Mouse (Mus musculus): ENCODE results near the gene Zdhhc8. TPM values are rescaled to one million over a fixed set of nuclear protein-coding genes. Genes with fewer than 3 reads are reported as not detected.

The Zdhhc8 gene
- polyA plus RNA-seq, 1 experiment from 2014 or later: 6.8 TPM

GRCm38 (mm10) chr16:18247521-18248399 lies 12.8 kb upstream of the Zdhhc8 start:
- peak overlapping the region; percentile 77 for H3K4me2 ChIP-seq (replicated peaks; ENCODE audit: low read depth)
- under 1% methylated on average over 33 of the region's 33 CpGs for WGBS
- H3K9me3 ChIP-seq (ENCODE audit: control insufficient read depth, low read length): no peaks in the 10 kb centered on the region
- H3K27me3 ChIP-seq (ENCODE audit: control insufficient read depth, insufficient read depth, low read length): no peaks in the 10 kb centered on the region
- DNase-seq (ENCODE audit: low spot score): peak; percentile 53
- H3K4me3 ChIP-seq (ENCODE audit: low read depth, low read length): peak overlapping the region; percentile 93
- H3K9ac ChIP-seq (ENCODE audit: low read length): peak overlapping the region; percentile 83
- peaks cover 11% of the 10 kb centered on the region for H3K36me3 ChIP-seq (ENCODE audit: control insufficient read depth, insufficient read depth, low read length)
- H3K4me1 ChIP-seq (replicated peaks; ENCODE audit: control insufficient read depth, insufficient read depth): 0 out of 2 replicates have a peak, but pooled peaks cover 5% of the 10 kb centered on the region
- peak overlapping the region; percentile 84 for H3K27ac ChIP-seq (replicated peaks)
- peak; percentile 0; the same call in 1 of the 2 replicates for ATAC-seq (ENCODE audit: low FRiP score, low TSS enrichment)
- TF ChIP-seq CTCF (IDR thresholded peaks at IDR 0.05; ENCODE audit: low read depth) (no peak), EP300 (optimal IDR thresholded peaks at IDR 0.05) (no peak)

GRCm38 (mm10) chr16:18241581-18241980 lies 6.6 kb upstream of the Zdhhc8 start:
- no peak overlapping the region for H3K9ac ChIP-seq (ENCODE audit: low read length)
- H3K27me3 ChIP-seq (ENCODE audit: control insufficient read depth, insufficient read depth, low read length): no peaks in the 10 kb centered on the region
- ATAC-seq (ENCODE audit: low FRiP score, low TSS enrichment) (no peak), DNase-seq (ENCODE audit: low spot score) (no peak)
- no peak overlapping the region for H3K4me3 ChIP-seq (ENCODE audit: low read depth, low read length)
- H3K9me3 ChIP-seq (ENCODE audit: control insufficient read depth, low read length): no peaks in the 10 kb centered on the region
- no peak overlapping the region for H3K4me2 ChIP-seq (replicated peaks; ENCODE audit: low read depth)
- peaks cover 19% of the 10 kb centered on the region; the same call in 1 of the 2 replicates for H3K36me3 ChIP-seq (ENCODE audit: control insufficient read depth, insufficient read depth, low read length)
- no peak for TF ChIP-seq EP300 (optimal IDR thresholded peaks at IDR 0.05)
- no peak for TF ChIP-seq CTCF (IDR thresholded peaks at IDR 0.05; ENCODE audit: low read depth)
- H3K4me1 ChIP-seq (replicated peaks; ENCODE audit: control insufficient read depth, insufficient read depth): no peaks in the 10 kb centered on the region
- H3K27ac ChIP-seq (replicated peaks): no peak overlapping the region
- WGBS: 93% methylated on average over 10 of the region's 10 CpGs

- no peak overlapping the region for H3K4me2 ChIP-seq (replicated peaks; ENCODE audit: low read depth)
- H3K27ac ChIP-seq (replicated peaks): peak overlapping the region; percentile 40
- H3K27me3 ChIP-seq (ENCODE audit: control insufficient read depth, insufficient read depth, low read length): no peaks in the 10 kb centered on the region
- no peak overlapping the region for H3K4me3 ChIP-seq (ENCODE audit: low read depth, low read length)
- WGBS: 58% methylated on average over 7 of the region's 7 CpGs
- H3K9ac ChIP-seq (ENCODE audit: low read length): no peak overlapping the region; the same call in 1 of the 2 replicates
- no peak for DNase-seq (ENCODE audit: low spot score)
- TF ChIP-seq EP300 (optimal IDR thresholded peaks at IDR 0.05): no peak
- TF ChIP-seq CTCF (IDR thresholded peaks at IDR 0.05; ENCODE audit: low read depth): no peak
- peaks cover 11% of the 10 kb centered on the region; the same call in 1 of the 2 replicates for H3K36me3 ChIP-seq (ENCODE audit: control insufficient read depth, insufficient read depth, low read length)
- no peak for ATAC-seq (ENCODE audit: low FRiP score, low TSS enrichment)
- H3K4me1 ChIP-seq (replicated peaks; ENCODE audit: control insufficient read depth, insufficient read depth): 0 out of 2 replicates have a peak, but pooled peaks cover 4% of the 10 kb centered on the region
- H3K9me3 ChIP-seq (ENCODE audit: control insufficient read depth, low read length): no peaks in the 10 kb centered on the region
Measured at GRCm38 (mm10) chr16:18236676-18237501, 2.0 kb upstream of the Zdhhc8 start.

DNA sequence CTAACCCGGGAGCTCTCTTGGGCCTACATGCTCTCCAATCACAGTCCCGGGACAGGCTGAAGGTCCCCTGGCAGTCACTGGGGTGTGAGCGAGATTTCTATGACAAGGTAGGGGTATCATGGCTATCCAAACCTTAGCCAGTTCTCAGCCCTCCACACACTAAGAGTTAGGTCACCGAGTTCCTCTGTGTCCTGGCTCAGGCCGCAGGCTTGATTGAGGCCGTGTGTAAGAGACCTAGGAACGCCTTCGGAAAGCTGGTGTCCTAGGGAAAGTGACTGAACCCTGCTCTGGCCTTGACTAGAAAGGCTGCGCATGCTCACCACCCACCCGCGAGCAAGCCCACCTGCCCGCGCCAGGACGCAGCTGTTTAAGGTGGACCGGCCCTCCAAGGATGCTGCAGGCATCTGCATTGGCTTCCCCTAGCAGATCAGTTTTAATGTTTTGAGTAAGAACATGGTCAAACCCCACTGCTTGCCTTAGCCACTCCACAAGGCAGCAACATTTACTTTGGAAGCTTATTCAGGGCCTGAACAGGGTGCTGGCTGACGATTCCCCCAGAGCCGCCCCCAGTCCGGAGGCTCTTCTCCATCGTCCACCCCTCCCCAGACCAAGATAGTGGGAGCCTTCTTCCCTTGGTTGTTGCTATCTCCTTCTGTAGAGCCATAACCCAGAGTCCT lies 591 bp upstream of the Zdhhc8 start:
- ATAC-seq (ENCODE audit: low FRiP score, low TSS enrichment) (peak; percentile 66), DNase-seq (ENCODE audit: low spot score) (peak; percentile 57)
- Histone ChIP-seq H3K27me3 (ENCODE audit: control insufficient read depth, insufficient read depth, low read length) (no peaks in the 10 kb centered on the region), H3K4me3 (ENCODE audit: low read depth, low read length) (peak overlapping the region; percentile 70), H3K9me3 (ENCODE audit: control insufficient read depth, low read length) (no peaks in the 10 kb centered on the region), H3K9ac (ENCODE audit: low read length) (peak overlapping the region; percentile 82), H3K4me2 (replicated peaks; ENCODE audit: low read depth) (peak overlapping the region; percentile 81), H3K27ac (replicated peaks) (peak overlapping the region; percentile 86), H3K36me3 (ENCODE audit: control insufficient read depth, insufficient read depth, low read length) (peaks cover 8% of the 10 kb centered on the region; the same call in 1 of the 2 replicates), H3K4me1 (replicated peaks; ENCODE audit: control insufficient read depth, insufficient read depth) (0 out of 2 replicates have a peak, but pooled peaks cover 4% of the 10 kb centered on the region)
- WGBS: 1% methylated on average over 19 of the region's 19 CpGs
- TF ChIP-seq EP300 (optimal IDR thresholded peaks at IDR 0.05): no peak
- TF ChIP-seq CTCF (IDR thresholded peaks at IDR 0.05; ENCODE audit: low read depth): no peak

- Histone ChIP-seq H3K4me1 (replicated peaks; ENCODE audit: control insufficient read depth, insufficient read depth) (0 out of 2 replicates have a peak, but pooled peaks cover 4% of the 10 kb centered on the region), H3K4me2 (replicated peaks; ENCODE audit: low read depth) (peak overlapping the region; percentile 81), H3K4me3 (ENCODE audit: low read depth, low read length) (peak overlapping the region; percentile 70), H3K9me3 (ENCODE audit: control insufficient read depth, low read length) (no peaks in the 10 kb centered on the region), H3K27me3 (ENCODE audit: control insufficient read depth, insufficient read depth, low read length) (no peaks in the 10 kb centered on the region), H3K27ac (replicated peaks) (peak overlapping the region; percentile 86), H3K36me3 (ENCODE audit: control insufficient read depth, insufficient read depth, low read length) (0 out of 2 replicates have a peak, but pooled peaks cover under 1% of the 10 kb centered on the region), H3K9ac (ENCODE audit: low read length) (peak overlapping the region; percentile 82)
- DNase-seq (ENCODE audit: low spot score) (peak; percentile 38), ATAC-seq (ENCODE audit: low FRiP score, low TSS enrichment) (0 out of 2 replicates have a peak, but pooled peaks have one; percentile 24)
- 8% methylated on average over 13 of the region's 13 CpGs for WGBS
- TF ChIP-seq EP300 (optimal IDR thresholded peaks at IDR 0.05): no peak
Measured at GRCm38 (mm10) chr16:18233919-18234670, 841 bp downstream of the Zdhhc8 start.

Measured in stomach, postnatal 0 days (tissue).